In the genomic region with DNA sequence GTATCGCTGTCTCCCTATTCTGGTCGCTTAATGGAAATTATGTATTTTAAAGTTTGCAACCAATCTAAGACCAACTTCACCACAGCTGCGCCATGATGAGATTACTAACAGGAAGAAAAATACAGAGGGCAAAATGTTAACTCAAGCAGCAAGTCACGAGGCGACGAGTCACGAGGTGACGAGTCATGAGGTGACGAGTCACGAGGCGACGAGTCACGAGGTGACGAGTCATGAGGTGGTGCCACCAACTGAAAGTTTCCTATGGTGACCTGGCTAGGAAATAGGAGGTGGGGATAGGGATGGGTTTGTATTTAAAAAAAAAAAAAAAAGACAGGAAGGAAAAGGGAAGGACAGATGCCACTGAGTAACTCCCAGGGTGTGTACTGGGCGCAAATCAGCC, we compare ENCODE assay signal across 18 mouse cellular contexts. TPM values are rescaled to one million over a fixed set of nuclear protein-coding genes. Genes with fewer than 3 reads are reported as not detected.
A peak's percentile ranks its signal among the peaks of the same experiment; 100 is the strongest.
DNase-seq lines count a peak whose midpoint lies in the region; TF ChIP-seq lines count a peak whose summit lies in the region.
"Had no signal": no experiment of that assay in that cellular context is flagged by ENCODE, and none has a peak within 500 bp of the region (broad histone marks: within the 10 kb centered on the region; RNA-seq: fewer than 3 reads in every experiment).

No protein-coding gene starts in this region.

- no peak overlapping the region for H3K4me3 ChIP-seq in ES-Bruce4 (ENCODE audit: low read depth, low read length)
- no peak overlapping the region for H3K4me3 ChIP-seq in gastrocnemius, adult 2 months
- H3K4me3 ChIP-seq: embryonic facial prominence, embryonic 13.5 days; hindbrain, embryonic 12.5 days; liver, embryonic 12.5 days; lung, embryonic 15.5 days; midbrain, embryonic 12.5 days; neural tube, embryonic 15.5 days had no signal

- no peak for TF ChIP-seq POLR2A in ES-Bruce4 (IDR thresholded peaks at IDR 0.05; ENCODE audit: insufficient read depth, low read length)

- H3K36me3 ChIP-seq in ES-Bruce4 (ENCODE audit: control insufficient read depth, insufficient read depth, low read length, poor library complexity, severe bottlenecking), result no peaks in the 10 kb centered on the region; the same call in 1 of the 2 replicates
- H3K36me3 ChIP-seq: liver, embryonic 12.5 days had no signal

- intact Hi-C loops in gastrocnemius, adult 2 months (cut with DNase I), result no loop called here

- H3K27ac ChIP-seq in ES-Bruce4 (ENCODE audit: insufficient read depth, low read length), result no peak overlapping the region
- H3K27ac ChIP-seq in gastrocnemius, adult 2 months, result no peak overlapping the region
- H3K27ac ChIP-seq: embryonic facial prominence, embryonic 13.5 days; hindbrain, embryonic 12.5 days; liver, embryonic 12.5 days; lung, embryonic 15.5 days; macrophage; midbrain, embryonic 12.5 days; neural tube, embryonic 15.5 days had no signal

- no peak for TF ChIP-seq CTCF in ES-Bruce4 (IDR thresholded peaks at IDR 0.05; ENCODE audit: low read depth, low read length)
- TF ChIP-seq CTCF in gastrocnemius, adult 2 months (IDR thresholded peaks at IDR 0.05), result no peak

- TF ChIP-seq EP300 in ES-Bruce4 (IDR thresholded peaks at IDR 0.05; ENCODE audit: insufficient read depth, low read depth, low read length), result peak; percentile 97

- H3K27me3 ChIP-seq in ES-Bruce4 (ENCODE audit: control insufficient read depth, insufficient read depth, low read length, poor library complexity, severe bottlenecking), result no peaks in the 10 kb centered on the region
- H3K27me3 ChIP-seq: embryonic facial prominence, embryonic 13.5 days; hindbrain, embryonic 12.5 days; liver, embryonic 12.5 days; lung, embryonic 15.5 days; midbrain, embryonic 12.5 days; neural tube, embryonic 15.5 days had no signal

- DNase-seq in adrenal gland, postnatal 25 days, result peak; percentile 2
- no peak for DNase-seq in adrenal gland, adult 18-20 months (ENCODE audit: low spot score in 2 of 2)
- DNase-seq in WW6 (ENCODE audit: low read depth, low spot score), result peak; percentile 18
- DNase-seq in fibroblast of lung, adult 2 months (ENCODE audit: low read depth), result peak; percentile 13
- DNase-seq in embryo, embryonic 10 days (ENCODE audit: low spot score), result no peak
- DNase-seq in gastrocnemius, adult 2 months, result no peak
- no peak for DNase-seq in thymus, postnatal 0 days (ENCODE audit: low spot score)
- DNase-seq: cerebellum, adult 8-10 months; gastrocnemius, postnatal 36 days; left cerebral cortex, postnatal 4 days had no signal

- H3K9ac ChIP-seq in ES-Bruce4 (ENCODE audit: low read depth, poor library complexity, severe bottlenecking), result no peak overlapping the region
- H3K9ac ChIP-seq: embryonic facial prominence, embryonic 13.5 days; hindbrain, embryonic 12.5 days; liver, embryonic 12.5 days; lung, embryonic 15.5 days; midbrain, embryonic 12.5 days; neural tube, embryonic 15.5 days had no signal

- no peaks in the 10 kb centered on the region for H3K9me3 ChIP-seq in ES-Bruce4 (replicated peaks; ENCODE audit: control insufficient read depth, insufficient read depth, low read length, poor library complexity, severe bottlenecking)
- H3K9me3 ChIP-seq: embryonic facial prominence, embryonic 13.5 days; hindbrain, embryonic 12.5 days; liver, embryonic 12.5 days; lung, embryonic 15.5 days; midbrain, embryonic 12.5 days; neural tube, embryonic 15.5 days had no signal

- H3K4me1 ChIP-seq in ES-Bruce4 (ENCODE audit: control insufficient read depth, insufficient read depth, low read length), result peaks cover 2% of the 10 kb centered on the region
- H3K4me1 ChIP-seq: embryonic facial prominence, embryonic 13.5 days; hindbrain, embryonic 12.5 days; liver, embryonic 12.5 days; lung, embryonic 15.5 days; midbrain, embryonic 12.5 days; neural tube, embryonic 15.5 days had no signal

RNA-seq across cellular contexts. Expression of a gene that starts 57.2 kb away (rescaled TPM):
- total RNA-seq in adrenal gland, postnatal 25 days (2021), result 56.7 and 63.5 TPM in 2 replicates
- 10 to 100 TPM; 44.5 to 52.7 TPM for total RNA-seq in adrenal gland, adult 18-20 months (2021)
- polyA plus RNA-seq in ES-Bruce4 (2011; ENCODE audit: insufficient read depth, insufficient read length, low read depth, missing spikeins), result 27.3 and 28.1 TPM in 2 replicates
- 10 to 100 TPM; 30.2 to 34.2 TPM for total RNA-seq in gastrocnemius, adult 2 months (2021)
- polyA plus RNA-seq in thymus, postnatal 0 days (2015; fragmentation: Nextera tagmentation; extraction: Ambion mirVana), result 2.1 TPM in 2 replicates

Comparison
In these comparisons a context has a peak if more than half of its experiments do, and no peak if none do; other contexts are left out.
1. DNase-seq: peak in adrenal gland, postnatal 25 days (single experiment), WW6 (single experiment) and fibroblast of lung, adult 2 months (single experiment); none in adrenal gland, adult 18-20 months (0 of 2), embryo, embryonic 10 days (single experiment), gastrocnemius, adult 2 months (single experiment) and thymus, postnatal 0 days (single experiment).